Mouse (Mus musculus) E14TG2a.4 (cell line): ENCODE results near the gene Incenp.
A peak's percentile ranks its signal among the peaks of the same experiment; 100 is the strongest.
"Not testable (repeated sequence)": the region's sequence is repeated elsewhere in the genome, so short reads cannot be mapped to it uniquely, and the experiment has no call there.

Experiments used
- H3K27me3 ChIP-seq: 2 replicates; pipeline ENCODE4 v1.6.1; 2014; ENCODE audit warnings: low read length, control low read depth; ENCODE audit not compliant: insufficient read depth
- H3K36me3 ChIP-seq: 2 replicates; pipeline ENCODE4 v1.6.1; 2014; ENCODE audit warnings: low read length, control low read depth; ENCODE audit not compliant: insufficient read depth
- H3K4me1 ChIP-seq: replicated peaks from 2 replicates; pipeline ENCODE4 v1.6.1; 2014; ENCODE audit warnings: low read depth, low read length, control low read depth
- H3K4me3 ChIP-seq: replicated peaks from 2 replicates; pipeline ENCODE4 v1.5.1; 2014; ENCODE audit warnings: mild to moderate bottlenecking, low read length
- H3K9me3 ChIP-seq: 2 replicates; pipeline ENCODE4 v1.6.1; 2014; ENCODE audit warnings: low read length, control low read depth
- CTCF ChIP-seq: conservative IDR thresholded peaks from 2 replicates; pipeline ENCODE4 v1.5.1; 2014; ENCODE audit warnings: low read length
- NANOG ChIP-seq: IDR thresholded peaks from 2 replicates; pipeline ENCODE4 v1.6.1; 2014; ENCODE audit warnings: borderline replicate concordance, low read length, mixed read lengths
- POU5F1 ChIP-seq: IDR thresholded peaks from 2 replicates; pipeline ENCODE4 v1.6.1; 2014; ENCODE audit warnings: low read length, borderline replicate concordance

The Incenp gene

GRCm38 (mm10) chr19:9865466-9865865 lies 33.9 kb downstream of the Incenp start:
- Histone ChIP-seq H3K27me3 (no peaks in the 10 kb centered on the region), H3K36me3 (peaks cover 12% of the 10 kb centered on the region), H3K4me3 (no peak overlapping the region), H3K4me1 (peaks cover 17% of the 10 kb centered on the region), H3K9me3 (no peaks in the 10 kb centered on the region)
- TF ChIP-seq NANOG (no peak), POU5F1 (no peak), CTCF (no peak; the same call in 1 of the 2 replicates)

- H3K4me3 ChIP-seq, result no peak overlapping the region
- no peaks in the 10 kb centered on the region for H3K27me3 ChIP-seq
- peaks cover 6% of the 10 kb centered on the region for H3K36me3 ChIP-seq
- H3K9me3 ChIP-seq, result no peaks in the 10 kb centered on the region
- H3K4me1 ChIP-seq, result peaks cover 18% of the 10 kb centered on the region
- TF ChIP-seq NANOG (no peak), CTCF (no peak), POU5F1 (no peak)
These were observed 34.5 kb downstream of the Incenp start for GRCm38 (mm10) chr19:9864856-9865255.

DNA sequence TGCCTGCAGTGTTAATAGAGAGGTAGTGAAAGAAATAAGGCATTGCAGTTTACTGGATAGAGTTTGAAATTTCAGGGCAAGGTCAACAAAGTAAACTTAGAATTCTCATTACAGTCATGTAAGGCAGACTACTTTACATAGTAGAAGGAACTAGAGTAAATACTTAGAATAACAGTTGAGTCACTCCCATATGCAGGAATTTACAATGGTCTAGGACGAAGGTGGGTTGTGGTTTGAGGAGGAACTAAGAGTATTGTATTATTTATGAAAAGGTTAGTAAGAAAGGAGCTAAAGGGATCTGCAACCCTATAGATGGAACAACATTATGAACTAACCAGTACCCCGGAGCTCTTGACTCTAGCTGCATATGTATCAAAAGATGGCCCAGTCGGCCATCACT lies 38.5 kb downstream of the Incenp start:
- H3K27me3 ChIP-seq, H3K36me3 ChIP-seq, H3K9me3 ChIP-seq, H3K4me3 ChIP-seq: not testable (repeated sequence)
- H3K4me1 ChIP-seq, result peaks cover 18% of the 10 kb centered on the region
- peak; percentile 25; the same call in 1 of the 2 replicates for TF ChIP-seq POU5F1

GRCm38 (mm10) chr19:9849368-9850075 lies 49.8 kb downstream of the Incenp start:
- 0 out of 2 replicates have a peak, but pooled peaks have one; percentile 9 for TF ChIP-seq CTCF
- H3K9me3 ChIP-seq, H3K36me3 ChIP-seq, H3K4me3 ChIP-seq, H3K27me3 ChIP-seq: not testable (repeated sequence)
- peaks cover 12% of the 10 kb centered on the region for H3K4me1 ChIP-seq

DNA sequence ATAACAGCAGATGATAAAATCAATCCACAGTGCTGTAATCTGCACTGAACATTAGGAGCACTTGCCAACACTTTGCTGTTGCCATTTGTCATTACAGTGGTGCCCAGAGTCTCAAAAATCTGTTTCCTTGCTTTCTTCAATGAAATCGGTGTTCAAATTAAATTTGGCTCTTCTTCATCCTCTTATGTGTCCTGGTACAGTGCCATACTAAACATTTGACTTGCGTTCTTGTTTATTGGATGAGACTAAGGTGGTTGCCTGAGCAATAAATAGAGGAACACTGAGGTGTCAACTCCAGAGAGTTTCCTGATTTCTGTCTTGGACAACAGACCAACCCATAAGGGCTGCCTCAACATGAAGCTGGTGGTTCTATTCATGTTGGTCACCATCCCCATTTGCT lies 52.1 kb downstream of the Incenp start, which contains the start of gene Scgb2a2:
Gene Scgb2a2, plus strand, starts transcription at position 301 of the 400 bp plus-strand sequence.
- no peak within 1 kb of the TSS for H3K4me3 ChIP-seq
- peaks cover 12% of the 10 kb centered on the region for H3K4me1 ChIP-seq
- no peaks in the 10 kb centered on the region for H3K36me3 ChIP-seq
- TF ChIP-seq NANOG (no peak), CTCF (no peak), POU5F1 (no peak)
- H3K27me3 ChIP-seq, result no peaks in the 10 kb centered on the region
- no peaks in the 10 kb centered on the region for H3K9me3 ChIP-seq

GRCm38 (mm10) chr19:9837341-9837715 lies 62.0 kb downstream of the Incenp start:
- Histone ChIP-seq H3K4me1 (no peaks in the 10 kb centered on the region), H3K9me3 (no peaks in the 10 kb centered on the region), H3K27me3 (no peaks in the 10 kb centered on the region; the same call in 1 of the 2 replicates), H3K36me3 (no peaks in the 10 kb centered on the region), H3K4me3 (no peak overlapping the region)
- TF ChIP-seq CTCF, result no peak

- H3K27me3 ChIP-seq, H3K9me3 ChIP-seq, H3K4me1 ChIP-seq, H3K36me3 ChIP-seq: not testable (repeated sequence)
- H3K4me3 ChIP-seq, result peak overlapping the region; percentile 51
These were observed 62.6 kb downstream of the Incenp start for GRCm38 (mm10) chr19:9836581-9837340.
